ENCODE assay signal across 18 mouse cellular contexts in genomic region chr1:173942780-173943066, GRCm38 (mm10). TPM values are rescaled to one million over a fixed set of nuclear protein-coding genes. Genes with fewer than 3 reads are reported as not detected.
DNase-seq lines count a peak whose midpoint lies in the region; ATAC-seq and TF ChIP-seq lines count a peak whose summit lies in the region.
"Not testable (repeated sequence)": the region's sequence is repeated elsewhere in the genome, so short reads cannot be mapped to it uniquely, and the experiment has no call there.
"Had no signal": no experiment of that assay in that cellular context is flagged by ENCODE, and none has a peak within 500 bp of the region (broad histone marks: within the 10 kb centered on the region; RNA-seq: fewer than 3 reads in every experiment).

No protein-coding gene starts in this region.

- not testable (repeated sequence) for TF ChIP-seq EP300 in CH12.LX (IDR thresholded peaks at IDR 0.05; ENCODE audit: low read length); heart, adult 2 months (IDR thresholded peaks at IDR 0.05; ENCODE audit: insufficient read depth, low read depth, low read length)

- H3K4me2 ChIP-seq in CH12.LX (ENCODE audit: insufficient read depth, low read depth, poor library complexity, severe bottlenecking), result peak overlapping the region; percentile 12; the same call in 1 of the 2 replicates
- H3K4me2 ChIP-seq in forebrain, embryonic 13.5 days, result not testable (repeated sequence)

- not testable (repeated sequence) for TF ChIP-seq POLR2A in CH12.LX (IDR thresholded peaks at IDR 0.05; ENCODE audit: low read depth, low read length); brain, embryonic 14.5 days (IDR thresholded peaks at IDR 0.05; ENCODE audit: borderline replicate concordance, extremely low read depth, insufficient read depth, insufficient read length, poor library complexity, severe bottlenecking); heart, adult 2 months (IDR thresholded peaks at IDR 0.05; ENCODE audit: insufficient read depth, low read depth, low read length); liver, adult 2 months (IDR thresholded peaks at IDR 0.05; ENCODE audit: extremely low read depth, insufficient read depth, low read length); spleen, adult 2 months (IDR thresholded peaks at IDR 0.05; ENCODE audit: low read depth, low read length)

- not testable (repeated sequence) for H3K27me3 ChIP-seq in CH12.LX (replicated peaks); forebrain, embryonic 13.5 days; heart, adult 2 months (ENCODE audit: control insufficient read depth, insufficient read depth, low read length); liver, adult 2 months (ENCODE audit: control insufficient read depth, insufficient read depth, low read length); spleen, adult 2 months (ENCODE audit: control insufficient read depth, insufficient read depth, low read length)

- peak; percentile 61; the same call in 1 of the 2 replicates for ATAC-seq in forebrain, embryonic 13.5 days

- H3K36me3 ChIP-seq in CH12.LX (replicated peaks in 1 of 2; ENCODE audit: control insufficient read depth in 1 of 2, insufficient read depth in 1 of 2, low read length in 1 of 2); forebrain, embryonic 13.5 days (ENCODE audit: poor library complexity, severe bottlenecking); heart, adult 2 months (ENCODE audit: control insufficient read depth, insufficient read depth, low read length); liver, adult 2 months (ENCODE audit: control insufficient read depth, insufficient read depth, low read length); spleen, adult 2 months (ENCODE audit: control insufficient read depth, insufficient read depth, low read length): not testable (repeated sequence)

- in situ Hi-C loops in CH12.LX (cut with MboI; ENCODE audit: low pct_ligation_motif_present, low pct_unique_long_range_greater_than_20kb, low sequenced_read_pairs), result not testable (repeated sequence)

- peak; percentile 20 for DNase-seq in CH12.LX (ENCODE audit: extremely low read depth)
- DNase-seq in brain, embryonic 14.5 days (ENCODE audit: low read depth), result peak; percentile 15
- peak in 1 of 2 experiments; percentile 34 for DNase-seq in heart, adult 2 months
- DNase-seq in layer of hippocampus, adult 2 months (ENCODE audit: low spot score in 2 of 2), result peak; percentile 59 to 61
- DNase-seq in liver, adult 2 months (ENCODE audit: extremely low read depth, low read depth, low spot score); spleen, adult 2 months (ENCODE audit: low read depth in 1 of 2, low spot score in 2 of 2): not testable (repeated sequence)

- not testable (repeated sequence) for H3K79me2 ChIP-seq in CH12.LX (replicated peaks; ENCODE audit: control insufficient read depth, extremely low read depth, insufficient read depth, poor library complexity, severe bottlenecking); heart, adult 2 months (replicated peaks; ENCODE audit: control insufficient read depth, insufficient read depth, low read length); liver, adult 2 months (ENCODE audit: control insufficient read depth, insufficient read depth, low read length)

- dilution Hi-C loops in CH12.LX (cut with MboI; ENCODE audit: extremely low pct_ligation_motif_present, extremely low pct_unique_long_range_greater_than_20kb, low sequenced_read_pairs), result not testable (repeated sequence)

- H3K9me3 ChIP-seq in CH12.LX (replicated peaks; ENCODE audit: low read length); forebrain, embryonic 13.5 days (replicated peaks): not testable (repeated sequence)

- intact Hi-C loops in heart, adult 2 months (cut with DNase I), result not testable (repeated sequence)

- TF ChIP-seq CTCF in CH12.LX (conservative IDR thresholded peaks at IDR 0.05 in 1 of 2, IDR thresholded peaks at IDR 0.05 in 1 of 2; ENCODE audit: low read depth in 2 of 2, low read length in 2 of 2); brain, embryonic 14.5 days (IDR thresholded peaks at IDR 0.05; ENCODE audit: borderline replicate concordance, extremely low read depth, insufficient read depth, insufficient read length); heart, adult 2 months (IDR thresholded peaks at IDR 0.05); layer of hippocampus, adult 2 months (conservative IDR thresholded peaks at IDR 0.05); liver, adult 2 months (IDR thresholded peaks at IDR 0.05; ENCODE audit: low read depth, low read length); spleen, adult 2 months (IDR thresholded peaks at IDR 0.05; ENCODE audit: extremely low read depth, insufficient read depth, insufficient read length, insufficient replicate concordance): not testable (repeated sequence)

- not testable (repeated sequence) for H3K4me3 ChIP-seq in CH12.LX (replicated peaks in 1 of 3; ENCODE audit: low read depth in 2 of 3, low read length in 2 of 3, poor library complexity in 1 of 3); forebrain, embryonic 13.5 days; layer of hippocampus, adult 2 months; liver, adult 2 months (ENCODE audit: insufficient read depth, low read depth, low read length)
- peak overlapping the region; percentile 10; the same call in 1 of the 2 replicates for H3K4me3 ChIP-seq in heart, adult 2 months
- peak overlapping the region; percentile 3 for H3K4me3 ChIP-seq in spleen, adult 2 months (ENCODE audit: extremely low read depth, insufficient read depth, insufficient read length)

- not testable (repeated sequence) for H3K9ac ChIP-seq in CH12.LX (ENCODE audit: insufficient read depth, low read depth); forebrain, embryonic 13.5 days; liver, adult 2 months (ENCODE audit: low read depth, low read length)
- peak overlapping the region; percentile 63 for H3K9ac ChIP-seq in heart, adult 2 months (ENCODE audit: low read depth, low read length)

- not testable (repeated sequence) for H3K4me1 ChIP-seq in CH12.LX (ENCODE audit: control insufficient read depth in 1 of 2, insufficient read depth in 2 of 2); forebrain, embryonic 13.5 days; heart, adult 2 months (ENCODE audit: control insufficient read depth, insufficient read depth, low read length); liver, adult 2 months (ENCODE audit: control insufficient read depth, insufficient read depth, low read length); spleen, adult 2 months (ENCODE audit: control insufficient read depth, insufficient read depth, insufficient read length)

- not testable (repeated sequence) for TF ChIP-seq RAD21 in CH12.LX (IDR thresholded peaks at IDR 0.05; ENCODE audit: low read depth, low read length)

- not testable (repeated sequence) for H3K27ac ChIP-seq in CH12.LX (ENCODE audit: insufficient read depth, low read depth); forebrain, embryonic 13.5 days; layer of hippocampus, adult 2 months
- peak overlapping the region; percentile 84 for H3K27ac ChIP-seq in heart, adult 2 months
- peak overlapping the region; percentile 65 for H3K27ac ChIP-seq in liver, adult 2 months (replicated peaks; ENCODE audit: insufficient read depth, low read depth, low read length)
- peak overlapping the region; percentile 71 for H3K27ac ChIP-seq in spleen, adult 2 months (ENCODE audit: insufficient read depth, low read length)

RNA-seq across cellular contexts. Expression of gene Ifi203, which starts 0.3 kb away (rescaled TPM):
- total RNA-seq in CH12.LX (2012; rRNA removed) (13.3 and 14.2 TPM in 2 replicates), CH12.LX (2014; rRNA removed) (27.5 and 35.8 TPM in 2 replicates)
- 33.0 and 36.5 TPM in 2 replicates for polyA plus RNA-seq in CH12.LX (2012; ENCODE audit: insufficient read length, low read depth)
- 0.47 and 0.57 TPM in 2 replicates for polyA plus RNA-seq in brain, embryonic 14.5 days (2012; rRNA removed)
- polyA plus RNA-seq in forebrain, embryonic 13.5 days (2015; fragmentation: Nextera tagmentation; extraction: Ambion mirVana), result 0.78 and 1.7 TPM in 2 replicates
- total RNA-seq in heart, adult 2 months (2021), result 10 to 100 TPM in 1 of 2 experiments, 1 to 10 TPM in 1; 9.6 to 14.0 TPM
- 10.7 and 21.8 TPM in 2 replicates for polyA plus RNA-seq in heart, adult 2 months (2012; rRNA removed)
- 1 to 10 TPM; 4.5 to 5.6 TPM for total RNA-seq in layer of hippocampus, adult 2 months (2021)
- total RNA-seq in liver, adult 2 months (2014; rRNA removed), result 8.9 and 9.8 TPM in 2 replicates
- polyA plus RNA-seq in liver, adult 2 months (2012; rRNA removed), result 1.3 and 2.5 TPM in 2 replicates
- polyA plus RNA-seq in spleen, adult 2 months (2012; rRNA removed), result 23.4 and 29.8 TPM in 2 replicates

RNA-seq across cellular contexts. Expression of gene Mndal, which starts 0.4 kb away (rescaled TPM):
- 56.8 and 57.9 TPM in 2 replicates for total RNA-seq in CH12.LX (2012; rRNA removed)
- 107 and 153 TPM in 2 replicates for total RNA-seq in CH12.LX (2014; rRNA removed)
- 175 and 183 TPM in 2 replicates for polyA plus RNA-seq in CH12.LX (2012; ENCODE audit: insufficient read length, low read depth)
- polyA plus RNA-seq in brain, embryonic 14.5 days (2012; rRNA removed), result 0.71 and 0.86 TPM in 2 replicates
- 0.79 and 0.90 TPM in 2 replicates for polyA plus RNA-seq in forebrain, embryonic 13.5 days (2015; fragmentation: Nextera tagmentation; extraction: Ambion mirVana)
- total RNA-seq in heart, adult 2 months (2021), result 10 to 100 TPM; 12.7 to 12.8 TPM
- 6.6 and 6.8 TPM in 2 replicates for polyA plus RNA-seq in heart, adult 2 months (2012; rRNA removed)
- total RNA-seq in layer of hippocampus, adult 2 months (2021), result 10 to 100 TPM; 10.4 to 12.3 TPM
- 8.4 and 10.9 TPM in 2 replicates for total RNA-seq in liver, adult 2 months (2014; rRNA removed)
- polyA plus RNA-seq in liver, adult 2 months (2012; rRNA removed), result 0.86 and 2.6 TPM in 2 replicates
- polyA plus RNA-seq in spleen, adult 2 months (2012; rRNA removed), result 8.7 and 20.9 TPM in 2 replicates

RNA-seq across cellular contexts. Expression of gene Ifi211, which starts 29.9 kb away (rescaled TPM):
- 57.8 and 89.1 TPM in 2 replicates for total RNA-seq in CH12.LX (2012; rRNA removed)
- total RNA-seq in CH12.LX (2014; rRNA removed), result 114 and 130 TPM in 2 replicates
- 66.6 and 67.9 TPM in 2 replicates for polyA plus RNA-seq in CH12.LX (2012; ENCODE audit: insufficient read length, low read depth)
- polyA plus RNA-seq in brain, embryonic 14.5 days (2012; rRNA removed), result 0.11 and 0.23 TPM in 2 replicates
- polyA plus RNA-seq in forebrain, embryonic 13.5 days (2015; fragmentation: Nextera tagmentation; extraction: Ambion mirVana), result 0.12 and 0.15 TPM in 2 replicates
- 1 to 10 TPM; 2.6 to 3.0 TPM for total RNA-seq in heart, adult 2 months (2021)
- 0.85 and 1.3 TPM in 2 replicates for polyA plus RNA-seq in heart, adult 2 months (2012; rRNA removed)
- not detected for total RNA-seq in layer of hippocampus, adult 2 months (2021)
- 2.2 and 3.9 TPM in 2 replicates for total RNA-seq in liver, adult 2 months (2014; rRNA removed)
- polyA plus RNA-seq in liver, adult 2 months (2012; rRNA removed), result 0.14 and 0.27 TPM in 2 replicates
- polyA plus RNA-seq in spleen, adult 2 months (2012; rRNA removed), result 0.49 and 0.55 TPM in 2 replicates

RNA-seq across cellular contexts. Expression of gene Ifi202b, which starts 39.8 kb away (rescaled TPM):
- total RNA-seq in CH12.LX (2012; rRNA removed), result not detected in 2 replicates
- not detected in 2 replicates for total RNA-seq in CH12.LX (2014; rRNA removed)
- not detected in 2 replicates for polyA plus RNA-seq in CH12.LX (2012; ENCODE audit: insufficient read length, low read depth)
- 0.05 and 0.10 TPM in 2 replicates for polyA plus RNA-seq in brain, embryonic 14.5 days (2012; rRNA removed)
- polyA plus RNA-seq in forebrain, embryonic 13.5 days (2015; fragmentation: Nextera tagmentation; extraction: Ambion mirVana), result not detected in 2 replicates
- not detected for total RNA-seq in heart, adult 2 months (2021)
- polyA plus RNA-seq in heart, adult 2 months (2012; rRNA removed), result 0.38 TPM in 1 of 2 replicates, not detected in the other
- total RNA-seq in layer of hippocampus, adult 2 months (2021), result not detected
- total RNA-seq in liver, adult 2 months (2014; rRNA removed), result not detected in 2 replicates
- polyA plus RNA-seq in liver, adult 2 months (2012; rRNA removed), result not detected in 2 replicates
- polyA plus RNA-seq in spleen, adult 2 months (2012; rRNA removed), result 0.13 TPM in 1 of 2 replicates, not detected in the other
- total RNA-seq: adrenal gland, postnatal 10 days; gastrocnemius, adult 8-10 months; granulocyte monocyte progenitor cell, adult 5-6 weeks; heart, postnatal 25 days; left cerebral cortex, adult 8-10 months had no signal
- polyA plus RNA-seq: heart, embryonic 13.5 days; hindbrain, embryonic 13.5 days; intestine, embryonic 16.5 days; kidney, embryonic 15.5 days; limb, embryonic 11.5 days; liver, embryonic 12.5 days had no signal

Comparison
In these comparisons a context has a peak if more than half of its experiments do, and no peak if none do; other contexts are left out.
1. RNA of gene Ifi211, which starts 29.9 kb away (polyA plus RNA-seq): 66.6 to 67.9 TPM in CH12.LX; 0.85 to 1.3 TPM in heart, adult 2 months, 0.49 to 0.55 TPM in spleen, adult 2 months, 0.14 to 0.27 TPM in liver, adult 2 months, 0.11 to 0.23 TPM in brain, embryonic 14.5 days and 0.12 to 0.15 TPM in forebrain, embryonic 13.5 days; every median in the first group is over 10 times any median in the second.